Mouse (Mus musculus) left cerebral cortex, postnatal 10 days (tissue): ENCODE data around the gene Pptc7. TPM values are rescaled to one million over a fixed set of nuclear protein-coding genes. Genes with fewer than 3 reads are reported as not detected.

Experiments
- DNase-seq, 2 experiments: peaks; one replicate each; pipeline ENCODE4 v3.0.0; 2021 to 2022; ENCODE audit warnings: low spot score in 2 of 2, mixed read lengths in 1 of 2; ENCODE audit errors: extremely low spot score in 1 of 2
- intact Hi-C: fragments of 180-260 bp; cut with DNase I; formaldehyde crosslinking; loops from one replicate; pipeline ENCODE4 v1.15.1; 2025
- total RNA-seq, 2 experiments: library from RNA; stranded (reverse); gene quantifications; 2 replicates each; pipeline ENCODE4 v1.2.3; 2021

The Pptc7 gene
- 10 to 100 TPM; 22.8 to 24.1 TPM for total RNA-seq

- intact Hi-C loops = no loop called here
- DNase-seq = peak; percentile 87 to 94
These were observed at the start of gene Pptc7 for GRCm38 (mm10) chr5:122284183-122285028. Gene Pptc7 (plus strand): TSS chr5:122284365.

GRCm38 (mm10) chr5:122235196-122235836, 48.8 kb upstream of the Pptc7 start:
- intact Hi-C loops = no loop called here
- no peak for DNase-seq

- no peak for DNase-seq
These were observed 47.0 kb upstream of the Pptc7 start for GRCm38 (mm10) chr5:122237200-122237599.

GRCm38 (mm10) chr5:122239618-122240017, 44.5 kb upstream of the Pptc7 start:
- intact Hi-C loops = no loop called here

More at GRCm38 (mm10) chr5:122237200-122237599, 47.0 kb upstream of the Pptc7 start:
- intact Hi-C loops = no loop called here

GRCm38 (mm10) chr5:122240521-122240920, 43.6 kb upstream of the Pptc7 start:
- intact Hi-C loops = no loop called here
- DNase-seq = no peak

More at GRCm38 (mm10) chr5:122239618-122240017, 44.5 kb upstream of the Pptc7 start:
- no peak for DNase-seq

GRCm38 (mm10) chr5:122240989-122241388, 43.2 kb upstream of the Pptc7 start:
- no peak for DNase-seq
- intact Hi-C loops = no loop called here

- DNase-seq = no peak
- intact Hi-C loops = no loop called here
These were observed 41.5 kb upstream of the Pptc7 start for GRCm38 (mm10) chr5:122242521-122243123.

- intact Hi-C loops = no loop called here
- DNase-seq = no peak
These were observed 40.2 kb upstream of the Pptc7 start for GRCm38 (mm10) chr5:122243781-122244523.

GRCm38 (mm10) chr5:122245186-122245585, 39.0 kb upstream of the Pptc7 start:
- intact Hi-C loops = no loop called here
- DNase-seq = peak in 1 of 2 experiments; percentile 61

GRCm38 (mm10) chr5:122246547-122247167, 37.5 kb upstream of the Pptc7 start:
- intact Hi-C loops = no loop called here
- no peak for DNase-seq

- intact Hi-C loops = no loop called here
- DNase-seq = no peak
These were observed 36.6 kb upstream of the Pptc7 start for GRCm38 (mm10) chr5:122247529-122247928.

GRCm38 (mm10) chr5:122247934-122248333, 36.2 kb upstream of the Pptc7 start:
- intact Hi-C loops = no loop called here
- DNase-seq = no peak

- no peak for DNase-seq
- intact Hi-C loops = no loop called here
These were observed 34.9 kb upstream of the Pptc7 start for GRCm38 (mm10) chr5:122249281-122249680.

- intact Hi-C loops = no loop called here
- no peak for DNase-seq
These were observed 32.1 kb upstream of the Pptc7 start for GRCm38 (mm10) chr5:122251895-122252606.

GRCm38 (mm10) chr5:122258027-122258741, 26.0 kb upstream of the Pptc7 start:
- DNase-seq = no peak
- intact Hi-C loops = no loop called here

GRCm38 (mm10) chr5:122262104-122262503, 22.1 kb upstream of the Pptc7 start:
- DNase-seq = no peak
- intact Hi-C loops = no loop called here
